Mouse (Mus musculus) left cerebral cortex, postnatal 36 days (tissue): Measurements from ENCODE around the gene Got1. TPM values are rescaled to one million over a fixed set of nuclear protein-coding genes. Genes with fewer than 3 reads are reported as not detected.
"Not testable (repeated sequence)": the region's sequence is repeated elsewhere in the genome, so short reads cannot be mapped to it uniquely, and the experiment has no call there.

Source experiments
- DNase-seq, 2 experiments: peaks; one replicate each; pipeline ENCODE4 v3.0.0; 2021 to 2022; ENCODE audit warnings: low spot score in 2 of 2, mixed read lengths in 1 of 2
- intact Hi-C: fragments of 180-260 bp; cut with DNase I; formaldehyde crosslinking; loops from one replicate; pipeline ENCODE4 v1.15.1; 2025
- total RNA-seq, 2 experiments: library from RNA; stranded (reverse); gene quantifications; 2 replicates each; pipeline ENCODE4 v1.2.3; 2021

Got1 gene
- total RNA-seq, 2 experiments from 2014 or later: 352 to 386 TPM

DNA sequence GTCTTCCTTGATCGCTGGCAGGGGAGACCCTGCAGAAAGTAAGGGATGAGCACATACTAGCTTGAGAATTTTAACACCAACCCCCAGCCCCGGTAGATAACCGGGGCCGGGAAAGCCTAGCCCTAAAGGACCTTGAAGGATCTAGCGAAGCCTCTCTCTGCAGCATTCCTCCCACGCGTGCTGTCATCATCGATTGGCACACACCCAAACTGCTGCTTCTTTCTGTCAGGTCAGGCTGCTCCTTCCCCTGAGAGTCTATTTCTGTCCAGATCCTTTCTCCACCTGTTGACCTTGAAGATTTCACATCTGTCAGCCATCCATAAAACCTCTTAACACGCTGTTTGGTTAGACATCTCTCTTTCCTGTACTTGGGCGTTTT, 688 bp upstream of the Got1 start:
- intact Hi-C loops: no loop called here
- no peak for DNase-seq

DNA sequence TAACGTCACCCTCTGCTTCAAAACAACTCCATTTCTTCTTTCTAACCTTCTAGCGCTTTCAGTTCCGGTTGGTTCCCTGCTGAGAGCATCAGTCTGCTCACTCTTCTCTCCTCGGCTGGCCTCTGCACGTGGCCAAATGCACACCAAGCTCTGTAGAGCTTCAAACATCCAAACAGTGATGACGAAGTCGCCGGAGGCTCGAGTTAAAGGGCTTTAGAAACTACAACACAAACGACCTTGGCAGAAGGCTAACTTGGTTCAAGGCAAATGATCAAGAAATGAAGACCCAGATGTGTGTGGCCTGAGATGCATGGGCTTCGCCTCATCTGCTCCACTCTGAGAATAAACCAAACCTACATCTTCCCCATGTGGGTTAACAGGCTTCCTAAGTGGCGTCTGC, 854 bp downstream of the Got1 start:
- intact Hi-C loops: no loop called here
- peak in 1 of 2 experiments; percentile 48 for DNase-seq

DNA sequence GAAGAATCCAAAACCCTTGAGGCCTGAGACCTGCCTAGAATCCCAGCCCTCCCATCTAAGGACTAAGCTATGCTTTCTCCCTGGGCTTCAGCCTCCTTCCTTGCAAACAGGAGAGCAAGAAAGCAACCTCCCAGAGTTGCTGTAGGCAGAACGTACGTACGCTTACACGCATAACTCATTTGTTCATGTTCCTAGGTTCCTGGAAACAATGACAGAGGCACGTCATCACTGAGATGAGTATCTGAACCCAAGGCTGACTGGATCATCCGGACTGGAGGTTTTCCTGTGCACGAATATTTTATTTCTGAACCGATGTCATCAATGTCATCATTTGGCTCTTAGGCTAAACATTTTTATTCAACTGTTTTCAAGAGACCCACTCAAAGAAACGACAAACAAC, 2.4 kb downstream of the Got1 start:
- intact Hi-C loops: no loop called here
- DNase-seq: no peak

DNA sequence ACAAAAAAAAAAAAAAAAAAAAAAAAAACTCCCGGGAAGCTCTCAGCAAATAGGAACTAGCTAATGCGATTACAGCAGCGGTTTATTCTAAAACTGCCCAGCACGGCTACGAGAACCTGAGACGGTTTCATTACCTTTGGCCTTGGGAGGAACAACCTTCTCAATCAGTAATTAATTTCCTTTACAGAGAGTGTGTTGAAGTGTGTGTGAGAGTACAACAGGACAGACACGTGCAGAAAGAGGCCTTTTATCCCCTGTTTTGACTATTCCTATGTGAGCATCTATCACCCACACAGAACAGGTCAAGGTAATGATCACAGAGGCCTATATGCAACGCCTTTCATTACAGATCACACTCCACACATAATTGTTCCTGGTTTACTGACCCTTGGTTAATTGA, 3.0 kb downstream of the Got1 start:
- intact Hi-C loops: no loop called here
- DNase-seq: no peak

DNA sequence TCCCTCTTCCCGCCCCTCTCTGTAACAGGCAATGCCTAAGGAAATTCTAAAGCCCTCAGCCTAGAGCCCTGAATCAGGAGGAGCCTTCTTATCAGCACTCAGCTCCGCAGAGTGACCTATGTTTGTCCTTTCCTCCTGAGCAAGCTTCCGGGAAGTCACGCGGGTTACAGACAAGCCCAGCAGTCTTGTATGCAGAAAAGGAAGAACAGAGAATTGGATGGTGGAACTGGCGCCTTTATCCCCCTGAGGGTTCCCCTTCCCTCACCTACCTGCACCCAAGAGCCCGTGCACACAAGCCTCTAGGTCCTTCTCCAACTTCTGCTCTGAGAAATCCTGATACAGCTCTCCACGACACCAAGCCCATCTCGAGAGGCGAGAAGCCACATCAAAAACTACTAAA, 4.0 kb downstream of the Got1 start:
- intact Hi-C loops: no loop called here
- DNase-seq: no peak

DNA sequence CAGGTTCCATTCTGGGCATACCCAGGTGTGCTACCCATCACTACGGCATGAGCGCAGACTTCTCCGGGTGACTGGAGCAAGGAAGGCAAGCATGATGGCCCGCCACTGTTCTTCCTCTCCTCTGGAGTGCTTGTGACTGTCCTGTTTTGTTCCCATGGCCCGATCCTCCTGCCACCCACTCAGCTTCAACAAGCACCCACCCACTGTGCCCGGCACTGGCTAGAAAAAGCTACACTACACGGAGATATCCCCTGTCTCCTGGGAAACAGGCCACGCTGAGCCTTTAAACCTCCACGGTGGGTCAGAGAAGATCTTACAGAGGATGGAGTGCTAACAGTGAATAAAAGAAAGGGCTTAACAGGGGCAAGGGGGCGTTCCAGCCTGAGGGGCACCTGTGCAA, 5.2 kb downstream of the Got1 start:
- peak in 1 of 2 experiments; percentile 66 for DNase-seq

DNA sequence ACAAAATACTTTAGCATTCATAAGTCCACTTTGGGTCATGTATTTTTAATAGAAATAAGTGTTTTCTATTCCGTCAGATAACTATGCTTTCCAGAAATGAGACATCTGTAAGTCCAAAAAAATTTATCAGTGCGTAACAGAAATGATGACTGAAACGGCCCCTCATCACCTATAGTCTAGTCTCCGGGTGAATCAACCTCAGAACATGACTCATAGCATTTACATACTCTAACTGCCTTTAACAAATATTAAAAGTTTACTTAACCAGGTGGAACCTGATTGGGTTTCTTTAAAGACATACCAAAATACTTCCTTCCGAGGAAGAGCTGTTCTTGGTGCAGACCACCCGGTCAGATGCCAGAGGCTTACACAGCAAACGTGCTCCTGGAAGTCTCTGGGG, 6.1 kb downstream of the Got1 start:
- intact Hi-C loops: no loop called here
- DNase-seq: no peak

More for the DNA sequence above, 5.2 kb downstream of the Got1 start:
- intact Hi-C loops: no loop called here

DNA sequence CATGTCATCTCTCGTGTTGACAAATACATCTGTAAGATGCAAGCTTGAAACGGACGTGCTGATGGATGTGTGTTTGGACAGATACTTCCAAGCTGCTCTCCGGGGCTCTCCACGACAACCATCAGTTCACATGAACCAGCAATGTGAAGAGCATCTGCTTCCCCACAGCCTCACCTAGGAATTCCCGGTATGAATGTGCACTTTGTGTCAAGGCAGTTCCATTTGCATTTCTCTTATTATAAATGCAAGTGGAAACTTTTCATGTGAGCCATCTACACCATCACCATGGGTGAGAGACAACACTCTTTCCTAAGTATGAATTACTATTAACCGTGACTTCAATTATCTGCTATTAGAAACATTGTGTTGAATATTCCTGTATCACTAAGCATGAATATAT, 6.6 kb downstream of the Got1 start:
- intact Hi-C loops: no loop called here

DNA sequence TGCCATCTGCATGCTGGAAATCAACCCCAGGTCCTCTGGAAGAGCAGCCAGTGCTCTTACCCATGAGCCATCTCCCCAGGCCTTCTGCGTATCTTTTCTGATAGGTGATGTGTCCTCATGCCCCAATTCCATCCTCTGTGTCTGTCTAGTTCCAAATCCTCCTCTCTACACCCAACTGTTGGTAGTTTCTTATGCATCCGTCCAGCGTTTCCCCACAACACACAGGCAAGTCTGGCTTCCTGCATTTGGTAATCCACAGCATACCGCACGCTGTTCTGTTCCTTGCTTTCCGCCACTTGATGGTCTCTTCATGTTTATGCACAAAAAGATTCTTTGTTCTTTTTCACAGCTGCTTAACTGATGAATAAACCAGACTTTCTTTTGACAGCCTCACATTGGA, 7.1 kb downstream of the Got1 start:
- intact Hi-C loops: no loop called here
- DNase-seq: no peak

More for the DNA sequence above, 6.6 kb downstream of the Got1 start:
- DNase-seq: no peak

DNA sequence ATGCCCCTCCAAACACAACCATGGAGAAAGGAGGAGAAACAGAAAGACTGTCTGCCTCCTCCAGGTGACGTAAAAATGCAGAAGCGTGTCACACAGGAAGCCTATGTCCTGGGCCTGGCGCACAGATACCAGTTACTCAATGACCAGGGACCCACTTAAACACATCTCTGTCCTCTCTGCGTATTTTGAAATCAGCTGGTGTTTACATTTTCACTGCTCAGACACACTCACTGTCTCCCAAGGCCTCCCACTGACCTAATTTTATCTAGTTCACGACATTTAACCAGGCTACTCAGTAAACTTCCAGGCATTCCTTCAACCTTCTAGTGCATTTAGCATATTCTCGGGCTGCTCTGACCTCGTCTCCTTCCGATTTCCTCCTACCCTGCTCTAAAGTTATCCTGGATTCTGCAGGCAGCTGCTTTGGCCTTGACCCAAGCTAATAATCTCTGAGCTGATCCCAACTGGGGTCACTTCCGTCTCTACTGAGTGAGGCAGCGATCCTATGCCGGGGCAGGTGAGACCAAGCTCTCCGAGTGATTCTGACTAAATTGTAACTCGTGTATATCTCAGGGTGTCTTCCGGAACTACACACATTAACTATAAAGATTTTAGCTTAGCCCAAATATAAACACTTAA, 7.9 kb downstream of the Got1 start:
- no peak for DNase-seq
- intact Hi-C loops: no loop called here

DNA sequence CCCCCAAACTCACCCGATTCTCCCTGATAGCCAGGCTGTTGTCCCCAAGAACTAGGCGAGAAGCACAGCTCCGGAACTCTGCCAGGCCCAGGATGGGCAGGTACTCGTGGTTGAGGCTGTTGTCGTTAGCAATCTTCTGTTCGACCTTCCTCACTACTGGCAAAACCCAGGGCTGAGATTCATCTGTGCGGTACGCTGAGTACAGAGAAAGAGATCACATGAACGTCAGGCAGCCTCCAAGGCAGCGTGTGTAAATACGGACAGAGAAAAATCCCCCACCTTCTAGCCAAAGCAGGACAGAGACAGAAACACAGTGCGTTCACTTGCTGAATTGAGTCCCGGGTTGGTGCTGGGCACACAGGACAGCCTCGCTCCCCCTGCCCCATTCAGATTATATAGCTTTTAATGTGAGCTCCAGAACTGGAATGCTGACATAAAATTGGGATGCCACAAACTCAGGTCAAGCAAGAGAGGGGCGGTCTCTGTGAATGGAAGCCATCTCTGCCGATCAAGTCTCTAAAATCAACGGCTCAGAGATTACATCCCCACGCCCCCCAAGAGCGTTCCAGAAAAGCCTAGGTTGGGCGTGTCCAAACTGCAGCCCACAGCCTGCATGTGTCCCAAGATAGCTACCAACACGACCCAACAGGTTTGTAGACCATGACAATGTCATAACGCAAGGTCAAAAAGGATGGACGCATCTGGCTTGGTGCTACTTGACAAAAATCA, 8.6 kb downstream of the Got1 start:
- DNase-seq: no peak
- intact Hi-C loops: no loop called here

DNA sequence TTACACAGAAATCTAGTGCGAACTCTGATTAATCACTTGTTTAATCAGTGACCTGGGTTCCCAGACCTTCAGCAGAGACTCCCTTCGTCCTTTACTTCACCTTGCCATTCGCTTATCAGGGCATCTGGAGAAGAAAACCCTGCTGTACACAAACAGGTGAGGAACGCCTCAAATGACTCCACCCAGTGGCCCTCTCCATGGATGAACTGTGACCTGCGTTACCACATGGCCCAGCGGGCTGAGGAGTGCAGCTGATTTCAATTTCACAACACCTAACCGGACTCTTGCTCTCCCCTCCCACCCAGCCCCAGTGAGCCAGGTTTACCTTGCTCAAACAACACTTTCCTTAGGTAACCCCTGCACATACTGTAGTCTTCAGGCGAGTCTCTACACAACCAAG, 10.5 kb downstream of the Got1 start:
- no peak for DNase-seq
- intact Hi-C loops: no loop called here

DNA sequence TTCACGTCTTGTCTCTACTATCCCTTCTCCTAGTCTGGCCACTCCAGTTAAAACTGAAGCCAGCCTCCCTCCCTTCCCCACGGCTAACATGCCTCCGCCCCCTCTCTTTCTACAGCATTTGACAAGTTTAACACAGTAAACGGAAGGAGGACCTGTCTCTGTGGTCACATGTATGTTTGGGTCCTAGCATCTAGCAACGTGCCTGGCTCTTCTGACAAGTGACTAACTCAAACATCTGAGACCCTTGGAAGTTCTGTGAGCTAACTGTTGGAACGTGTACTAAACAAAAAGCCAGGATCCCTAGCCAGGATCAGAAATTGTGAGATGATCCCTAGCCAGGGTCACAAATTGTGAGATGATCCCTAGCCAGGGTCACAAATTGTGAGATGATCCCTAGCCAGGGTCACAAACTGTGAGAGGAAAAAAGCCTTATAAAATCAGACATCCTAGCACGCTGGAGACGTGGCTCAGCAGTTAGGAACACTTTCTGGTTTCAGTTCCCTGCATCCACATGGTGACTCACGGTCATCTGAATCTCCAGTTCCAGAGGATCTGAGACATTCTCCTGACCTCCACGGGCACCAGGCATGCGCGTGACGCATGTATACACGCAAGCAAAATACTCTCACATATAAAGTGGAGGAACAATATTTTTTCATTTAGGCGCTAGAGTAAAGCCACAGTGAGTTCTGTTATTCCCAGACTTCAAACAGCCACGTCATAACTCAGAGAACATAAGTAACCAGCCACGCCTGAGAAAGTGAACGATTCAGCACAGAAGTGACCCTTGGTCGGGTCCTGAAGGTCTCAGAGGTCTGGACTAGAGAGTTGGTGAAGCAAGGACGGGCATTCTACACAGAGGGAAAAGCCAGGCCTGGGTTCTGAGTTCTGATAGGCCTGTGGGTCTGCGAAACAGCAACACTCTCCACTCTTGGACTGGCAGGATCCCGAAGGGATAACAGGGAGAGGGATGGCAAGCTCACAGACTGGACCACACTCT, 12.5 kb downstream of the Got1 start:
- no peak for DNase-seq
- intact Hi-C loops: no loop called here

DNA sequence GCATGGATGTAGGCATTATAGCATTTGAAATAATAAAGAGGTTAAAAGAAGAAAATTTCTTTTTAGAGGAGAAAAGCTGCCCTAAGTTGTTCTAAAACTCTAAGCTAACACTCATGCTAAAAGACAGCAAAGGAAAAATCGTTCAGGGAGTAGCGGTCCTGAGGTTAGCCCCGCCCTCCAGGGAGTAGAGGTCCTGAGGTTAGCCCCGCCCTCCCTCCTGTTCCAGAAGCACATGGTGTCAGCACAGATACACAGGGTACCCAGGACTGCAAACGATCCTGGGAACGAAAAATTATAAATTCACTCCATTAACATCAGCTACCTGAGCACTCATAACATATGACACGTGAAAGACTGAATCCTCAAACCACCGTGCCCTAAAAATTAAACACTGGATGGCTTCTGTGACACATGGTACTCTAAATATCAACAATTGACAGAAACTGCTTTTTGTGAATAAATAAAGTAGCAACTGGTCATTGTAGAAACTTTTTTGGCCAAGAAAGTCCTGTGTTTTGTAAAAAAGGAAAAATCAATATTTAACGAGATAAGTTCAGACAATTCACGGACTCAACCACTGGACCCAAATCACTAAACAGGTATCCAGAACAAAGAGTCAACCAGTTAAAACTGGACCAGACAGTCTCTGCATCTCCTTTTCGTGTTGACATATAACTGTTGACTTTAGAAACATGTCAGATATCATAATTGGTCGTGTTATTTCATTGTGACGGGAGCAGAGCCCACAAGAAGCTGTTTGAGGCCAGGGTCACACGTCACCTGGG, 13.8 kb downstream of the Got1 start:
- no peak for DNase-seq

DNA sequence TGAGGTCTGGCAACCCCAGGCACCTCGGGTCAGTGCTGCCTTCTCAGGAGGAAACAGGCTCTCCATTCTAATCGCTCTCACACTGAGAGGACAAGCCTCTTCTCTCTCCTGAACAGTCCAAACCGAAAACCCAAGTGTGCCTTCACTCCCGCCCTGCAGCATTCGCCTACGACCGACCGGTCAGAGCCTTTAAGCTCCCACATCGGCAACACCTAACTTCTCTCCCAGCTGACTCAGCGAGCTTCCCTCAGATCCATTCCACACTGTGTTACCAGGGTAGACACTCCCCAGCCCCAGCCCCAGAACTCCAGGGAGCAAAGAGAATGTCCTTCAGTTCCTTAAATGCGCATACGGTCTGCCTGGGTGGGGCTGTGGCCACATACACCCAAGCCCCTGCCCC, 19.0 kb downstream of the Got1 start:
- intact Hi-C loops: no loop called here
- no peak for DNase-seq

More for the DNA sequence above, 13.8 kb downstream of the Got1 start:
- intact Hi-C loops: no loop called here

DNA sequence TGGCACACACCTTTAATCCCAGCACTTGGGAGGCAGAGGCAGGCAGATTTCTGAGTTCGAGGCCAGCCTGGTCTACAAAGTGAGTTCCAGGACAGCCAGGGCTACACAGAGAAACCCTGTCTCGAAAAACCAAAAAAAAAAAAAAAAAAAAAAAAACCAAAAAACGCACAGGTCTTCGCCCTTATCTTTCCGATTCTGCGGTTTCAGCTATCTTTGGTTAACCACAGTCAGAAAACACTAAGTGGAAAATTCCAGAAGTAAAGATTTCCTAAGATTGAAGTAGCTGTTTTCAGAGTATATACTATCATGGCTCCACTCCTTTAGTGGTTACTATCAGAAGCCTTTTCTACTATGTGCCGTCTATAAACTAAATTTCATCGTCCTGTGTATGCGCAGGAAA, 20.8 kb downstream of the Got1 start:
- DNase-seq, intact Hi-C loops: not testable (repeated sequence)

DNA sequence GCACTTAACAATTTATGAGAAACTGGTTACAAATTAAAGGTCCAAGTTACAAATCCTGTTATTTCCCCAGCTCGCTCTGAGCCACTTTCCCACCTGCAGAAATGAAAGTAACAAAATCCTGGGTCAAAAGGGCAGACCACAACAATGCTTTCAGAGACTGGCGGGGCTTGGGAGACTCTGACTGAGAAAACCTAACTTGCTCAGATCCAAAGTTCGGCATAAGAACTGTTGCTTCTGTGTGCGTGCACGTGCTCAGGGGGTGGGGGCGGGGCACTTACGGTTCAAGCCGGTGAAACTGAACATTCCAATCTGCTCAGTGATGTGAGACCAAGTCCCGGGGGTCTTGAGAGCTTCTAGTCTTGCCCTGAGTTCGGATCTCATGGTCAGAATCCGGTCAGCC, 21.8 kb downstream of the Got1 start:
- no peak for DNase-seq
- intact Hi-C loops: no loop called here

DNA sequence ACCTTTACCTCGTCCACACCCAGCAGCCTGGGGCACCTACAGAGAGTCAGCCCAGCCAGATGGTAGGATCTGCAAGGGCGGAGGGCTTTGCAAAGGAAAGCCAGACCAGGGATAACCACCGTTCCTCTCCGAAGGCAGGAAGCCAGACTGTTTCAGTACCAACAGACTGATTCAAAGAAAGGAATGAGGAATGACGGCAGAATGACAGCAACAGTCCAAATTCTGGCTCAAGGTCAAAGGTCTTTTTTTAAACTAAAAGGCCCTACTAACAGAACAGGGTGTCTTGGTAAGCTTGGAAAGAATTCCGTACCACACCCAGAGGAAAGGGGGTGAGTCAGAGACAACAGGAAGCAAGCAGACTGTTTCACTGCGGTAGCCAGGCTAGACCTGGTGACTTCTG, 25.5 kb downstream of the Got1 start:
- intact Hi-C loops: no loop called here
- no peak for DNase-seq

DNA sequence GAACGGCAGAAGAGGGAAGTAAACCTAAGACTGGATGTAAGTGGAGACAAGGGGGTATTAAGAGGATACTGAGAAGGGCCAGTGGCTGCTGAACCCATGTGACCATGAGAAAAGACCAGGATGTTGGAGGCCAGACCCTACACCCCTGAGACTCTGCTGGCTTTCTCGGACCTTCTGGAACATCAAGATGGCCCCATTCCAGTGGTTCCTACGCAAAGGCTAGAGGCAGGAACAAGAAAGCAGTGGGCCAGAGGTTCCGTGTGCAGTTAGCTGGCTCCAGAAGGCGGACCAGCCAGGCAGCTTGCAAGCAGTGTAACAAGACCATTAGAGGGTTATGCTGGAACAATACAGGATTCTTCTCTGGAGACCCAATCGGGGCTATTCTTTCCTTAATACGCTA, 27.0 kb downstream of the Got1 start:
- DNase-seq: no peak
- intact Hi-C loops: no loop called here

DNA sequence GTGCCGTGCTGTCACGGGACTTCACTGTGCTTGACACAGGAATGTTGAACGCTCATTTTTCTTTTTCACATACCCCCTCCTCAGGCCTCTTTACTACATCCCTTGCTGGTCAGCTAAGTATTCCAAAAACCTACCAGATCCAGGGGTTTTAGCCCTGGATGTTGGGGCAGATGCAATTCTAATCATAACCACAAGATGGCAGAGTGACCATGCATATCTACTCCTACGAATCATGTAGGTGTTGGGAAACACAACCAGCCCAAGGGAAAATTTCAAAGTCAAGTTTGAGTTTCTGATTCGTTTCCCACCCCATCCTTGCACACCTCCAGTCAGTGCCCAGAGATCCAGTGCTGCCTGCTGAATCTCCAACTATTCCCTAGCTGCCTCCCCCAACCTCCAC, 28.6 kb downstream of the Got1 start:
- peak; percentile 32 to 43 for DNase-seq
- intact Hi-C loops: no loop called here
